14 mouse cellular contexts compared by ENCODE assay signal in genomic region chr4:130177536-130177935, GRCm38 (mm10). TPM values are rescaled to one million over a fixed set of nuclear protein-coding genes. Genes with fewer than 3 reads are reported as not detected.
DNase-seq lines count a peak whose midpoint lies in the region; ATAC-seq and TF ChIP-seq lines count a peak whose summit lies in the region.
"Had no signal": no experiment of that assay in that cellular context is flagged by ENCODE, and none has a peak within 500 bp of the region (broad histone marks: within the 10 kb centered on the region; RNA-seq: fewer than 3 reads in every experiment).

No protein-coding gene starts in this region.

- no peak for TF ChIP-seq CTCF in hindbrain, postnatal 0 days (IDR thresholded peaks at IDR 0.05; ENCODE audit: low read depth)
- no peak for TF ChIP-seq CTCF in left cerebral cortex, adult 2 months (IDR thresholded peaks at IDR 0.05)

- H3K4me1 ChIP-seq in hindbrain, embryonic 10.5 days (replicated peaks): peaks cover 55% of the 10 kb centered on the region
- H3K4me1 ChIP-seq in hindbrain, postnatal 0 days (ENCODE audit: insufficient read depth, low read length): no peaks in the 10 kb centered on the region

- intact Hi-C loops in left cerebral cortex, adult 2 months (cut with DNase I): no loop called here

- H3K4me3 ChIP-seq in hindbrain, embryonic 10.5 days: no peak overlapping the region
- no peak overlapping the region for H3K4me3 ChIP-seq in hindbrain, postnatal 0 days (ENCODE audit: low read length)
- no peak overlapping the region for H3K4me3 ChIP-seq in left cerebral cortex, adult 2 months
- H3K4me3 ChIP-seq: hindbrain, embryonic 15.5 days; limb, embryonic 12.5 days had no signal

- ATAC-seq in hindbrain, postnatal 0 days: no peak

- H3K27me3 ChIP-seq in hindbrain, embryonic 10.5 days (ENCODE audit: insufficient read depth, poor library complexity, severe bottlenecking): peaks cover 61% of the 10 kb centered on the region
- H3K27me3 ChIP-seq in hindbrain, postnatal 0 days (ENCODE audit: insufficient read depth, low read length): 0 out of 2 replicates have a peak, but pooled peaks cover 9% of the 10 kb centered on the region

- no peaks in the 10 kb centered on the region for H3K36me3 ChIP-seq in hindbrain, embryonic 10.5 days
- no peaks in the 10 kb centered on the region for H3K36me3 ChIP-seq in hindbrain, postnatal 0 days (ENCODE audit: insufficient read depth, low read length)
- H3K36me3 ChIP-seq: hindbrain, embryonic 15.5 days; limb, embryonic 12.5 days had no signal

- WGBS in hindbrain, embryonic 10.5 days: 65% methylated on average over 7 of the region's 7 CpGs
- WGBS in hindbrain, postnatal 0 days: 58% methylated on average over 7 of the region's 7 CpGs

- DNase-seq in hindbrain, embryonic 10.5 days (ENCODE audit: low spot score): no peak
- DNase-seq in hindbrain, postnatal 0 days (ENCODE audit: low spot score): no peak
- DNase-seq in 3T3-L1 (ENCODE audit: low read depth, low spot score) (peak; percentile 57), NIH3T3 (ENCODE audit: low read depth) (peak; percentile 82)
- peak; percentile 23 to 41 for DNase-seq in kidney, adult 8-10 months
- DNase-seq in left cerebral cortex, adult 2 months (ENCODE audit: extremely low spot score in 1 of 2, low spot score in 2 of 2): no peak
- no peak for DNase-seq in retina, embryonic 14.5 days (ENCODE audit: low spot score)
- DNase-seq: cerebellum, postnatal 25 days; right cerebral cortex, adult 18-20 months had no signal

- no peaks in the 10 kb centered on the region for H3K9me3 ChIP-seq in hindbrain, embryonic 10.5 days
- no peaks in the 10 kb centered on the region for H3K9me3 ChIP-seq in hindbrain, postnatal 0 days (ENCODE audit: low read length)
- H3K9me3 ChIP-seq: hindbrain, embryonic 15.5 days; limb, embryonic 12.5 days had no signal

- H3K27ac ChIP-seq in hindbrain, embryonic 10.5 days: peak overlapping the region; percentile 13; the same call in 1 of the 2 replicates
- no peak overlapping the region for H3K27ac ChIP-seq in hindbrain, postnatal 0 days
- no peak overlapping the region for H3K27ac ChIP-seq in left cerebral cortex, adult 2 months
- H3K27ac ChIP-seq: hindbrain, embryonic 15.5 days; limb, embryonic 12.5 days had no signal

- no peak overlapping the region for H3K4me2 ChIP-seq in hindbrain, postnatal 0 days (ENCODE audit: low read depth, low read length)
- H3K4me2 ChIP-seq: hindbrain, embryonic 15.5 days; limb, embryonic 12.5 days had no signal

- no peak overlapping the region for H3K9ac ChIP-seq in hindbrain, postnatal 0 days (replicated peaks; ENCODE audit: low read length)
- H3K9ac ChIP-seq: hindbrain, embryonic 15.5 days; limb, embryonic 12.5 days had no signal

RNA-seq across cellular contexts. Expression of gene Tinagl1, which starts 2.6 kb away (rescaled TPM):
- 11.6 and 15.1 TPM in 2 replicates for polyA plus RNA-seq in hindbrain, embryonic 10.5 days (2016; fragmentation: Nextera tagmentation; extraction: Ambion mirVana)
- 15.1 and 15.5 TPM in 2 replicates for total RNA-seq in hindbrain, postnatal 0 days (2014; rRNA removed)
- polyA plus RNA-seq in hindbrain, postnatal 0 days (2015; fragmentation: Nextera tagmentation; extraction: Ambion mirVana): 7.2 and 7.6 TPM in 2 replicates
- total RNA-seq in left cerebral cortex, adult 2 months (2021): 10 to 100 TPM; 13.3 to 17.0 TPM

RNA-seq across cellular contexts. Expression of gene Hcrtr1, which starts 38.4 kb away (rescaled TPM):
- 0.81 and 0.85 TPM in 2 replicates for polyA plus RNA-seq in hindbrain, embryonic 10.5 days (2016; fragmentation: Nextera tagmentation; extraction: Ambion mirVana)
- total RNA-seq in hindbrain, postnatal 0 days (2014; rRNA removed): 16.9 and 24.2 TPM in 2 replicates
- 11.3 and 12.1 TPM in 2 replicates for polyA plus RNA-seq in hindbrain, postnatal 0 days (2015; fragmentation: Nextera tagmentation; extraction: Ambion mirVana)
- 1 to 10 TPM; 1.7 to 2.1 TPM for total RNA-seq in left cerebral cortex, adult 2 months (2021)
- total RNA-seq: megakaryocyte-erythroid progenitor cell, adult 5-6 weeks had no signal
- polyA plus RNA-seq: limb, embryonic 12.5 days had no signal

RNA-seq across cellular contexts. Expression of gene Gm853, which starts 44.7 kb away (rescaled TPM):
- 0.84 TPM in 1 of 2 replicates, not detected in the other for polyA plus RNA-seq in hindbrain, embryonic 10.5 days (2016; fragmentation: Nextera tagmentation; extraction: Ambion mirVana)
- total RNA-seq in hindbrain, postnatal 0 days (2014; rRNA removed): 0.68 and 2.0 TPM in 2 replicates
- 1.3 and 1.8 TPM in 2 replicates for polyA plus RNA-seq in hindbrain, postnatal 0 days (2015; fragmentation: Nextera tagmentation; extraction: Ambion mirVana)
- not detected for total RNA-seq in left cerebral cortex, adult 2 months (2021)
- total RNA-seq: megakaryocyte-erythroid progenitor cell, adult 5-6 weeks had no signal
- polyA plus RNA-seq: limb, embryonic 12.5 days; neural tube, embryonic 11.5 days; urinary bladder, adult 2 months had no signal

Comparison
In these comparisons a context has a peak if more than half of its experiments do, and no peak if none do; other contexts are left out.
1. DNase-seq: peak in 3T3-L1 (single experiment), NIH3T3 (single experiment) and kidney, adult 8-10 months (2 of 2); none in hindbrain, embryonic 10.5 days (single experiment), hindbrain, postnatal 0 days (single experiment), left cerebral cortex, adult 2 months (0 of 2) and retina, embryonic 14.5 days (single experiment).